Mouse (Mus musculus): ENCODE results near the gene Csrp3. TPM values are rescaled to one million over a fixed set of nuclear protein-coding genes. Genes with fewer than 3 reads are reported as not detected.

Gene Csrp3
- polyA plus RNA-seq, 1 experiment, result not detected

GRCm38 (mm10) chr7:48813594-48813993 is 34.2 kb downstream of the Csrp3 start:
- H3K4me3 ChIP-seq (ENCODE audit: low read depth, low read length), result no peak overlapping the region
- no peaks in the 10 kb centered on the region for H3K4me1 ChIP-seq (ENCODE audit: control insufficient read depth, insufficient read depth, low read length)
- no peak overlapping the region for H3K9ac ChIP-seq (ENCODE audit: low read depth, poor library complexity, severe bottlenecking)
- H3K27ac ChIP-seq (ENCODE audit: insufficient read depth, low read length), result no peak overlapping the region
- no peak for TF ChIP-seq CTCF (IDR thresholded peaks at IDR 0.05; ENCODE audit: low read depth, low read length)
- TF ChIP-seq POLR2A (IDR thresholded peaks at IDR 0.05; ENCODE audit: insufficient read depth, low read length), result no peak
- no peak for TF ChIP-seq EP300 (IDR thresholded peaks at IDR 0.05; ENCODE audit: insufficient read depth, low read depth, low read length)
- no peaks in the 10 kb centered on the region for H3K9me3 ChIP-seq (replicated peaks; ENCODE audit: control insufficient read depth, insufficient read depth, low read length, poor library complexity, severe bottlenecking)
- H3K27me3 ChIP-seq (ENCODE audit: control insufficient read depth, insufficient read depth, low read length, poor library complexity, severe bottlenecking), result no peaks in the 10 kb centered on the region
- peaks cover 39% of the 10 kb centered on the region for H3K36me3 ChIP-seq (ENCODE audit: control insufficient read depth, insufficient read depth, low read length, poor library complexity, severe bottlenecking)

GRCm38 (mm10) chr7:48812358-48812757 is 35.5 kb downstream of the Csrp3 start:
- H3K36me3 ChIP-seq (ENCODE audit: control insufficient read depth, insufficient read depth, low read length, poor library complexity, severe bottlenecking), result peaks cover 39% of the 10 kb centered on the region
- no peak overlapping the region for H3K4me3 ChIP-seq (ENCODE audit: low read depth, low read length)
- no peaks in the 10 kb centered on the region for H3K4me1 ChIP-seq (ENCODE audit: control insufficient read depth, insufficient read depth, low read length)

GRCm38 (mm10) chr7:48810652-48811051 is 37.2 kb downstream of the Csrp3 start:
- Histone ChIP-seq H3K36me3 (ENCODE audit: control insufficient read depth, insufficient read depth, low read length, poor library complexity, severe bottlenecking) (peaks cover 33% of the 10 kb centered on the region), H3K4me3 (ENCODE audit: low read depth, low read length) (no peak overlapping the region), H3K27ac (ENCODE audit: insufficient read depth, low read length) (no peak overlapping the region), H3K27me3 (ENCODE audit: control insufficient read depth, insufficient read depth, low read length, poor library complexity, severe bottlenecking) (no peaks in the 10 kb centered on the region), H3K9me3 (replicated peaks; ENCODE audit: control insufficient read depth, insufficient read depth, low read length, poor library complexity, severe bottlenecking) (no peaks in the 10 kb centered on the region), H3K9ac (ENCODE audit: low read depth, poor library complexity, severe bottlenecking) (no peak overlapping the region), H3K4me1 (ENCODE audit: control insufficient read depth, insufficient read depth, low read length) (no peaks in the 10 kb centered on the region)
- TF ChIP-seq POLR2A (IDR thresholded peaks at IDR 0.05; ENCODE audit: insufficient read depth, low read length), result no peak

More at GRCm38 (mm10) chr7:48812358-48812757, 35.5 kb downstream of the Csrp3 start:
- no peaks in the 10 kb centered on the region for H3K9me3 ChIP-seq (replicated peaks; ENCODE audit: control insufficient read depth, insufficient read depth, low read length, poor library complexity, severe bottlenecking)
- H3K27me3 ChIP-seq (ENCODE audit: control insufficient read depth, insufficient read depth, low read length, poor library complexity, severe bottlenecking), result no peaks in the 10 kb centered on the region
- no peak overlapping the region for H3K9ac ChIP-seq (ENCODE audit: low read depth, poor library complexity, severe bottlenecking)
- H3K27ac ChIP-seq (ENCODE audit: insufficient read depth, low read length), result no peak overlapping the region
- TF ChIP-seq POLR2A (IDR thresholded peaks at IDR 0.05; ENCODE audit: insufficient read depth, low read length), result no peak
- TF ChIP-seq EP300 (IDR thresholded peaks at IDR 0.05; ENCODE audit: insufficient read depth, low read depth, low read length), result no peak
- no peak for TF ChIP-seq CTCF (IDR thresholded peaks at IDR 0.05; ENCODE audit: low read depth, low read length)

- Histone ChIP-seq H3K4me3 (ENCODE audit: low read depth, low read length) (no peak overlapping the region), H3K4me1 (ENCODE audit: control insufficient read depth, insufficient read depth, low read length) (no peaks in the 10 kb centered on the region), H3K9me3 (replicated peaks; ENCODE audit: control insufficient read depth, insufficient read depth, low read length, poor library complexity, severe bottlenecking) (no peaks in the 10 kb centered on the region), H3K36me3 (ENCODE audit: control insufficient read depth, insufficient read depth, low read length, poor library complexity, severe bottlenecking) (peaks cover 48% of the 10 kb centered on the region), H3K9ac (ENCODE audit: low read depth, poor library complexity, severe bottlenecking) (no peak overlapping the region), H3K27ac (ENCODE audit: insufficient read depth, low read length) (no peak overlapping the region), H3K27me3 (ENCODE audit: control insufficient read depth, insufficient read depth, low read length, poor library complexity, severe bottlenecking) (no peaks in the 10 kb centered on the region)
- no peak for TF ChIP-seq POLR2A (IDR thresholded peaks at IDR 0.05; ENCODE audit: insufficient read depth, low read length)
Observed at GRCm38 (mm10) chr7:48806587-48806986, 41.2 kb downstream of the Csrp3 start.

- H3K27me3 ChIP-seq (ENCODE audit: control insufficient read depth, insufficient read depth, low read length, poor library complexity, severe bottlenecking), result no peaks in the 10 kb centered on the region
- no peak overlapping the region for H3K27ac ChIP-seq (ENCODE audit: insufficient read depth, low read length)
- H3K9me3 ChIP-seq (replicated peaks; ENCODE audit: control insufficient read depth, insufficient read depth, low read length, poor library complexity, severe bottlenecking), result no peaks in the 10 kb centered on the region
- H3K4me3 ChIP-seq (ENCODE audit: low read depth, low read length), result no peak overlapping the region
- H3K9ac ChIP-seq (ENCODE audit: low read depth, poor library complexity, severe bottlenecking), result no peak overlapping the region
- H3K36me3 ChIP-seq (ENCODE audit: control insufficient read depth, insufficient read depth, low read length, poor library complexity, severe bottlenecking), result peaks cover 42% of the 10 kb centered on the region
- TF ChIP-seq EP300 (IDR thresholded peaks at IDR 0.05; ENCODE audit: insufficient read depth, low read depth, low read length) (no peak), CTCF (IDR thresholded peaks at IDR 0.05; ENCODE audit: low read depth, low read length) (no peak), POLR2A (IDR thresholded peaks at IDR 0.05; ENCODE audit: insufficient read depth, low read length) (no peak)
- no peaks in the 10 kb centered on the region for H3K4me1 ChIP-seq (ENCODE audit: control insufficient read depth, insufficient read depth, low read length)
Observed at GRCm38 (mm10) chr7:48803381-48803780, 44.5 kb downstream of the Csrp3 start.

GRCm38 (mm10) chr7:48795130-48795529 is 52.7 kb downstream of the Csrp3 start:
- no peak overlapping the region for H3K4me3 ChIP-seq (ENCODE audit: low read depth, low read length)
- no peak overlapping the region for H3K9ac ChIP-seq (ENCODE audit: low read depth, poor library complexity, severe bottlenecking)
- H3K27ac ChIP-seq (ENCODE audit: insufficient read depth, low read length), result no peak overlapping the region
- no peak for TF ChIP-seq EP300 (IDR thresholded peaks at IDR 0.05; ENCODE audit: insufficient read depth, low read depth, low read length)
- no peak for TF ChIP-seq CTCF (IDR thresholded peaks at IDR 0.05; ENCODE audit: low read depth, low read length)
- TF ChIP-seq POLR2A (IDR thresholded peaks at IDR 0.05; ENCODE audit: insufficient read depth, low read length), result no peak
- H3K27me3 ChIP-seq (ENCODE audit: control insufficient read depth, insufficient read depth, low read length, poor library complexity, severe bottlenecking), result no peaks in the 10 kb centered on the region
- no peaks in the 10 kb centered on the region for H3K4me1 ChIP-seq (ENCODE audit: control insufficient read depth, insufficient read depth, low read length)
- no peaks in the 10 kb centered on the region for H3K9me3 ChIP-seq (replicated peaks; ENCODE audit: control insufficient read depth, insufficient read depth, low read length, poor library complexity, severe bottlenecking)
- H3K36me3 ChIP-seq (ENCODE audit: control insufficient read depth, insufficient read depth, low read length, poor library complexity, severe bottlenecking), result peaks cover 14% of the 10 kb centered on the region

Measured in ES-Bruce4 (cell line).